Mouse (Mus musculus): ENCODE measurements around the gene Tbca.

The Tbca gene

GRCm38 (mm10) chr13:94788771-94789649 is at the start of gene Tbca:
Gene Tbca (plus strand): TSS chr13:94788910.
- peak; percentile 90 for DNase-seq

GRCm38 (mm10) chr13:94745176-94745575 is 43.5 kb upstream of the Tbca start:
- no peak for DNase-seq

- no peak for DNase-seq
Observed at GRCm38 (mm10) chr13:94765852-94766251, 22.9 kb upstream of the Tbca start.

- DNase-seq, result no peak
Observed at GRCm38 (mm10) chr13:94768460-94769154, 20.1 kb upstream of the Tbca start.

GRCm38 (mm10) chr13:94769155-94769470 is 19.6 kb upstream of the Tbca start:
- DNase-seq, result no peak

GRCm38 (mm10) chr13:94786866-94787265 is 1.8 kb upstream of the Tbca start:
- DNase-seq, result no peak

- DNase-seq, result no peak
Observed at GRCm38 (mm10) chr13:94794689-94795088, 6.0 kb downstream of the Tbca start.

- DNase-seq, result no peak
Observed at GRCm38 (mm10) chr13:94803480-94804057, 14.9 kb downstream of the Tbca start.

- no peak for DNase-seq
Observed at GRCm38 (mm10) chr13:94806315-94807179, 17.8 kb downstream of the Tbca start.

GRCm38 (mm10) chr13:94808596-94808995 is 19.9 kb downstream of the Tbca start:
- DNase-seq, result no peak

GRCm38 (mm10) chr13:94809724-94810123 is 21.0 kb downstream of the Tbca start:
- no peak for DNase-seq

- no peak for DNase-seq
Observed at GRCm38 (mm10) chr13:94811451-94811850, 22.7 kb downstream of the Tbca start.

GRCm38 (mm10) chr13:94813770-94814169 is 25.1 kb downstream of the Tbca start:
- DNase-seq, result no peak

- no peak for DNase-seq
Observed at GRCm38 (mm10) chr13:94820516-94820915, 31.8 kb downstream of the Tbca start.

GRCm38 (mm10) chr13:94820956-94821355 is 32.2 kb downstream of the Tbca start:
- DNase-seq, result no peak

GRCm38 (mm10) chr13:94826389-94826788 is 37.7 kb downstream of the Tbca start:
- no peak for DNase-seq

GRCm38 (mm10) chr13:94826986-94827385 is 38.3 kb downstream of the Tbca start:
- DNase-seq, result no peak

GRCm38 (mm10) chr13:94827847-94828246 is 39.1 kb downstream of the Tbca start:
- no peak for DNase-seq

- DNase-seq, result peak; percentile 20 to 26
Observed at GRCm38 (mm10) chr13:94838047-94838720, 49.5 kb downstream of the Tbca start.

- no peak for DNase-seq
Observed at GRCm38 (mm10) chr13:94838756-94839337, 50.1 kb downstream of the Tbca start.

- no peak for DNase-seq
Observed at GRCm38 (mm10) chr13:94843236-94843635, 54.5 kb downstream of the Tbca start.

GRCm38 (mm10) chr13:94847870-94848269 is 59.2 kb downstream of the Tbca start:
- DNase-seq, result no peak
